8 mouse cellular contexts compared by ENCODE assay signal in genomic region chr2:19414222-19414965, GRCm38 (mm10). TPM values are rescaled to one million over a fixed set of nuclear protein-coding genes. Genes with fewer than 3 reads are reported as not detected.
DNase-seq lines count a peak whose midpoint lies in the region; ATAC-seq and TF ChIP-seq lines count a peak whose summit lies in the region.

No protein-coding gene starts in this region.

- peak; percentile 81 for TF ChIP-seq CTCF in intestine, postnatal 0 days (IDR thresholded peaks at IDR 0.05; ENCODE audit: low read depth)

- DNase-seq in 3T3-L1 (ENCODE audit: low read depth, low spot score) = peak; percentile 28
- peak; percentile 48 for DNase-seq in adrenal gland, adult 2 months
- DNase-seq in embryo, embryonic 11 days = peak; percentile 71
- DNase-seq in gastrocnemius, postnatal 14 days = peak; percentile 39
- peak; percentile 78 for DNase-seq in limb, embryonic 10.5 days (ENCODE audit: low spot score)
- DNase-seq in midbrain, embryonic 11.5 days (ENCODE audit: low spot score, missing footprints) = peak; percentile 98
- DNase-seq in spleen, adult 18-20 months = peak; percentile 20 to 64

- H3K27ac ChIP-seq in intestine, postnatal 0 days (ENCODE audit: low read depth, low read length) = no peak overlapping the region
- no peak overlapping the region for H3K27ac ChIP-seq in limb, embryonic 10.5 days
- H3K27ac ChIP-seq in midbrain, embryonic 11.5 days (ENCODE audit: low read depth, low read length) = no peak overlapping the region

- no peaks in the 10 kb centered on the region for H3K9me3 ChIP-seq in intestine, postnatal 0 days (ENCODE audit: control insufficient read depth)
- no peaks in the 10 kb centered on the region for H3K9me3 ChIP-seq in limb, embryonic 10.5 days (replicated peaks)
- H3K9me3 ChIP-seq in midbrain, embryonic 11.5 days (ENCODE audit: control insufficient read depth, low read length) = no peaks in the 10 kb centered on the region

- H3K4me1 ChIP-seq in intestine, postnatal 0 days (replicated peaks; ENCODE audit: control insufficient read depth, insufficient read depth, low read length) = no peaks in the 10 kb centered on the region
- no peaks in the 10 kb centered on the region; the same call in 1 of the 2 replicates for H3K4me1 ChIP-seq in limb, embryonic 10.5 days
- H3K4me1 ChIP-seq in midbrain, embryonic 11.5 days (ENCODE audit: control insufficient read depth, insufficient read depth, low read length) = no peaks in the 10 kb centered on the region

- WGBS in intestine, postnatal 0 days = 23% methylated on average over 19 of the region's 19 CpGs
- 22% methylated on average over 19 of the region's 19 CpGs for WGBS in limb, embryonic 10.5 days
- WGBS in midbrain, embryonic 11.5 days = 20% methylated on average over 19 of the region's 19 CpGs

- H3K4me3 ChIP-seq in intestine, postnatal 0 days (ENCODE audit: low read depth, low read length) = peak overlapping the region; percentile 17; the same call in 1 of the 2 replicates
- H3K4me3 ChIP-seq in limb, embryonic 10.5 days = peak overlapping the region; percentile 21
- 0 out of 2 replicates have a peak overlapping the region, but pooled peaks have one; percentile 13 for H3K4me3 ChIP-seq in midbrain, embryonic 11.5 days (ENCODE audit: low read depth, low read length)

- H3K36me3 ChIP-seq in intestine, postnatal 0 days (ENCODE audit: control insufficient read depth, insufficient read depth) = no peaks in the 10 kb centered on the region
- H3K36me3 ChIP-seq in limb, embryonic 10.5 days = no peaks in the 10 kb centered on the region
- H3K36me3 ChIP-seq in midbrain, embryonic 11.5 days (ENCODE audit: control insufficient read depth, insufficient read depth, low read length) = no peaks in the 10 kb centered on the region

- intact Hi-C loops in gastrocnemius, postnatal 14 days (cut with DNase I; ENCODE audit: low total_unique reads) = loop anchor here (10.0 kb wide), 1 partner anchor 310 kb away; no protein-coding TSS in a partner anchor

- peak overlapping the region; percentile 51 for H3K4me2 ChIP-seq in intestine, postnatal 0 days (replicated peaks; ENCODE audit: low read depth)
- peak overlapping the region; percentile 46 for H3K4me2 ChIP-seq in midbrain, embryonic 11.5 days

- H3K9ac ChIP-seq in intestine, postnatal 0 days (ENCODE audit: low read depth, low read length) = no peak overlapping the region
- peak overlapping the region; percentile 26; the same call in 1 of the 2 replicates for H3K9ac ChIP-seq in midbrain, embryonic 11.5 days (ENCODE audit: low read length)

- ATAC-seq in intestine, postnatal 0 days = no peak
- peak; percentile 77 for ATAC-seq in midbrain, embryonic 11.5 days (ENCODE audit: low FRiP score)

- H3K27me3 ChIP-seq in intestine, postnatal 0 days (replicated peaks; ENCODE audit: control insufficient read depth, insufficient read depth, low read length) = no peaks in the 10 kb centered on the region
- peaks cover 13% of the 10 kb centered on the region; the same call in 1 of the 2 replicates for H3K27me3 ChIP-seq in limb, embryonic 10.5 days (ENCODE audit: low read depth, poor library complexity, severe bottlenecking)
- H3K27me3 ChIP-seq in midbrain, embryonic 11.5 days (ENCODE audit: control insufficient read depth, insufficient read depth, low read length) = no peaks in the 10 kb centered on the region

RNA-seq across cellular contexts. Expression of gene Ptf1a, which starts 31.1 kb away (rescaled TPM):
- not detected for total RNA-seq in adrenal gland, adult 2 months (2021)
- not detected in 2 replicates for polyA plus RNA-seq in adrenal gland, adult 2 months (2012; rRNA removed)
- not detected for total RNA-seq in gastrocnemius, postnatal 14 days (2021)
- not detected in 2 replicates for polyA plus RNA-seq in intestine, postnatal 0 days (2015; fragmentation: Nextera tagmentation; extraction: Ambion mirVana)
- polyA plus RNA-seq in limb, embryonic 10.5 days (2016; fragmentation: Nextera tagmentation; extraction: Ambion mirVana) = not detected in 2 replicates
- polyA plus RNA-seq in midbrain, embryonic 11.5 days (2014; fragmentation: Nextera tagmentation; extraction: Ambion mirVana) = 0.32 and 0.36 TPM in 2 replicates

RNA-seq across cellular contexts. Expression of gene Msrb2, which starts 43.2 kb away (rescaled TPM):
- total RNA-seq in adrenal gland, adult 2 months (2021) = 10 to 100 TPM; 26.2 to 28.7 TPM
- polyA plus RNA-seq in adrenal gland, adult 2 months (2012; rRNA removed) = 10.4 and 14.3 TPM in 2 replicates
- 10 to 100 TPM in 1 of 2 experiments, 1 to 10 TPM in 1; 8.2 to 10.2 TPM for total RNA-seq in gastrocnemius, postnatal 14 days (2021)
- polyA plus RNA-seq in intestine, postnatal 0 days (2015; fragmentation: Nextera tagmentation; extraction: Ambion mirVana) = 8.3 TPM in 2 replicates
- 19.8 and 21.8 TPM in 2 replicates for polyA plus RNA-seq in limb, embryonic 10.5 days (2016; fragmentation: Nextera tagmentation; extraction: Ambion mirVana)
- polyA plus RNA-seq in midbrain, embryonic 11.5 days (2014; fragmentation: Nextera tagmentation; extraction: Ambion mirVana) = 11.2 and 12.8 TPM in 2 replicates

Comparison
In these comparisons a context has a peak if more than half of its experiments do, and no peak if none do; other contexts are left out.
1. DNase-seq: peak in every context shown above with its lines; median percentile 98 in midbrain, embryonic 11.5 days; 78 in limb, embryonic 10.5 days; 71 in embryo, embryonic 11 days; 48 in adrenal gland, adult 2 months; 42 in spleen, adult 18-20 months; 39 in gastrocnemius, postnatal 14 days; 28 in 3T3-L1.